Mouse (Mus musculus): Measurements from ENCODE around the gene Esm1.

Esm1 gene

GRCm38 (mm10) chr13:113209624-113210023, at the start of gene Esm1:
Gene Esm1 (plus strand): TSS chr13:113209659.
- no peak for DNase-seq (ENCODE audit: low spot score in 2 of 2)

DNA sequence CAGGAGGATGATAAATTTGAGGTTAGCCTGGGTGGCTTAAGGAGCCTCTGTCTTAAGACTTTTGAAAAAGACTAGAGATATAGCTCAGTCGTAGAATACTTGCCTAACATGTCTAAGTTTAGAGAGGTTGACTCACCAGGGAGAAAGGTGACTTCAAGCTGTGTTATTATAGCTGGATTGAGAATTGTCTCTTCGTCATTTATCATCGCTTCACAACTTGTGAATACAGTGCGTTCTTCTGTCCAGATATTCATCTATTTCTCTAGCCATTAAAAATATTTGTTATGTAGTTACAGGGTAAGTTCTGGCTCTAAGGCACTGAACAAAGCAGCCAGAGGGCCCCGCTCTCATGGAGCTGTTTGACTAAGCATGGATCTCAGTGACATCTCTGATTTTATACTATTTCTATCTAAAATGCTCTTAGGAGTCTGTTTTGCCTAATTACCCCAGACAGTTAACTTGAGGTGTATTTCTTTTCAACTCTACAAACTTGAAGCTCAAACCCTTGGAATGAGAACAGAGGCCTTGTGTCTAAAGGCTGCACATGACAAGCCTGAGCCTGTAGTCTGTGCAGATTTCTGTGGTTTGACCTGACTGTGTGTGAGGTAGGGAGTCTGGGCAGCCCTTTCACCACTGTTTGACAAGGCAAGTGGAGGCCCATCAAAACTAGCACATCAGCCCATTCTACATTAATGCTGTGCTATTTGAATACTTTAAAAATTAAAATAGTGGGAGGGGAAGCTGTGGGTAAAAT, 45.0 kb upstream of the Esm1 start:
- DNase-seq (ENCODE audit: low spot score in 2 of 2), result no peak

DNA sequence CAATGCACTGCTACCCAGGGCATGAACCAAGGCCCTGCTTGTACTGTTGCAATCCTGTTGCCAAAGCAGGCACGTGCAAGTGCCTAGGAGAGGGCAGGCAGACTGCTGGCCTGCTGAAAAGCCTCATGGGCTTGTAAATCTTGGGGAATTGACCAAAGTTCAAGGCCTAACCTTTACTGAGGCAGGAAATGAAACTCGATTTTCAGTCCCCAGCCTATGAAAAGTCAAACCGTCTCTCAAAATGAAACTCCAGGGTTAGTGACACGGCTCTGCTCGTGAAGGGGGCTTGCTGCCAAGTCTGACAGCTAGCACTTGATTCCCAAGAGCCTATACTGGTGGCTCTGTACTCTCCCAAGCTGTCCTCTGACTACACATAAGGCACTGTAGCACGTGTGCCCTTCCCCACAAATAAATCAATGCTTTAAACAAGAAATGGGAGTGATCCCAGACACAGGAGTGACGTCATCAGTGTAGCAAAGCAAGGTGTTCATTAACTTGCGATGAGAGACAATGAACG, 41.4 kb upstream of the Esm1 start:
- no peak for DNase-seq (ENCODE audit: low spot score in 2 of 2)

DNA sequence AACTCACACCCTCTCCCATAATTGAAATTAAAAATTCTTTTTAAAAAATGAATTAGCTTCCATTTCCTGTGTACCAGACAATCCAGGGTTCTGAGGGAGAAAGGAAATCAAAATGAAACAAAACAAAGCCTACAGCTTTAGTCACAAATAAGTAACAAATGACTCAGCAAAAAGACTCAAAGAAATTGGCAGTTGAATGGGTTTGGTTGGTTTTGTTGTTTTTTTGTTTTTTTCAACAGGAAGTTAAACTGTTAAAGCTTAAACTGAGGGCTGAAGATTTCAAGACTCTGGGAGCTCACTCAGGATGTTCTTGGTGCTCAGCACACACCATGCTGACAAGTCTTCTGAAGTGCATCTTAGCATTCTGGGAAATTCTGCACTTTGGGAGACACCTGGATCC, 39.2 kb upstream of the Esm1 start:
- no peak for DNase-seq (ENCODE audit: low spot score in 2 of 2)

DNA sequence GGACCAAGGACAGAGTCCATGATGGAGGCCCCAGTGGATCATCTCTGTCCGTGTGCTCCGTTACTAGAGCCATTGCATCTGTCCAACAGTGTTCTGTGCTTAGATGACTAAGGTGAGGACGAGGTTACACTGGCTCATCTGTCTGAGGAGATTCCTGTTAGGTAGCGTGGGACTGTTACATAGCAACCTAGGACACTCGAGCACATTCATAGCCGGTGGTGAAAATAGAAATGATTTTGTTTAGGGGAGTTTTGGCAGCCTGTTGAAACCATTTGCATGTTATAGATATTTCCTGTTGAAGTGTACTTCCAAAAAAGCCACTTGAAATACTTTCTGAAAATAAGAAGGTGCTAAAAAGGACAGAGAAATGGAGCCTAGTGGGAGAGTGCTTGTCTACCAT, 35.3 kb upstream of the Esm1 start:
- DNase-seq (ENCODE audit: low spot score in 2 of 2), result no peak

GRCm38 (mm10) chr13:113183310-113183709, 26.1 kb upstream of the Esm1 start:
- no peak for DNase-seq (ENCODE audit: low spot score in 2 of 2)

- DNase-seq (ENCODE audit: low spot score in 2 of 2), result no peak
These were observed 25.7 kb upstream of the Esm1 start for GRCm38 (mm10) chr13:113183720-113184119.

GRCm38 (mm10) chr13:113196808-113197674, 12.4 kb upstream of the Esm1 start:
- no peak for DNase-seq (ENCODE audit: low spot score in 2 of 2)

DNA sequence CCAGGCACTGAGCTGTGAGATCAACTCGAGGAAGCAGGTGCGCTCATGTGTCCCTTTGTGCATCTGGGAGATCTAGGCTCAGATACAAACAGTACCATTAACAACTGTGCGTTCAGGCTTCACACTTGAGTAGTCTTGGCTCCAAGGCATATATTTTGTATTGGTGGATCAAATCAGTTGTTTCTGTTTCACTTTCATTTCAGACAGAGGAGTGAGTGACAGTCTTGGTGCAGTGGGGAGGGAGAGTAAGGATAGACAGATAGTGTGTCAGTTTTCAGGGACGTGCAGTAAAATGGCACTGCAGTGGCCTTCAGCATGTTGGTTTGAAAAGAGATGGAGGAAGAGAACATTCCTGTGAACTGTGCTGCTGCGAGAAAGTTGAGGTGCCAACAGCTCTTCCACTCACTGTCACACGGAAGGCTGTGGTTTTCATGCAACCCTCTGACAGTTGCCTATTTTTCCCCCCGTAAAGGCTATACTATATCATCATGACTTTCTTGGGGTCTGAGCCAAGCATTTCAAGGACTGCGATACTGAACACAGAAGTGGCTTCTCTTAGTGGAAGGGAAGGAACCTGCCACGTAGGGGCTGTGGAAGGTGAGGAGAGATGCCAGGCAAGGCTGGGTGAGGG, 11.5 kb upstream of the Esm1 start:
- DNase-seq (ENCODE audit: low spot score in 2 of 2), result no peak

- no peak for DNase-seq (ENCODE audit: low spot score in 2 of 2)
These were observed 10.1 kb upstream of the Esm1 start for GRCm38 (mm10) chr13:113199331-113199730.

GRCm38 (mm10) chr13:113200726-113201125, 8.7 kb upstream of the Esm1 start:
- DNase-seq (ENCODE audit: low spot score in 2 of 2), result no peak

DNA sequence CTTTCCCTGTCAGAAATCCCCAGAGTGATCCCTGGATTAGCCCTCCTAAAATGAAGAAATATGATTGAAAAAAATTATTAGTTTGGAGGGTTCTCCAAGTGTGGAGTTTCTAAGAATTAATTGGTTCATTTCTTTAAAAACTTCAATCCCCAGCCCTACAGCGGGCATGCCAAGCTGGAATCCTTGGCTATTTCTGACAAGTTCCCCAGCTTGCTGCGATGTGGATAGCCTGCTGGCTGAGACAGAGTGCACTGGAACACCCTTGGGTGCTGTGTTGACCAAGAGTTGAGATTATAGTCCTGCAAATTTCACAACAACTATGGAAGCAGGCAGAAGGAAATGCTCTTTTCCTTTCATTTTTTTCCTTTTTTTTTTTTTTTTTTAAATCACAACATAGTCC, 7.8 kb upstream of the Esm1 start:
- no peak for DNase-seq (ENCODE audit: low spot score in 2 of 2)

GRCm38 (mm10) chr13:113202184-113202583, 7.3 kb upstream of the Esm1 start:
- no peak for DNase-seq (ENCODE audit: low spot score in 2 of 2)

- DNase-seq (ENCODE audit: low spot score in 2 of 2), result no peak
These were observed 6.3 kb upstream of the Esm1 start for GRCm38 (mm10) chr13:113203146-113203545.

GRCm38 (mm10) chr13:113205346-113205745, 4.1 kb upstream of the Esm1 start:
- no peak for DNase-seq (ENCODE audit: low spot score in 2 of 2)

DNA sequence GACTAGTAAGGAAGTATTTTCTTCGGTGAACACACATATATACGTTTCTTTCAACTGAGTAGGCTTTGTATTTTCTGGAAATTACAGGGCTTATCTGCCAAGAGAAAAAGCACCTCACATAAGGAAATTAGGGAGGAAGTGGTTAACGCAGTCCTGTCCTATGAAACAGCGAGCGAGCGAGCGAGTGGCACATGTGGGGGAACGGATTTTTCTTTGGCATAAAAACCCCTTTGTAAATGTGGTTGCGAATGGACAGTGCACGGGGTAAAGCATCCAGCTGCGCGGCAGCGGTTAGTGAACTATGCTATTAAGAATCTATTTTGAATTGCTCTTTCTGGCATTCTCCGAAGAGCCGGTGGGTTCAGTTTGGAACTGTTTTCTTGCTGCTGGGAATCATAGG, 1.9 kb downstream of the Esm1 start:
- no peak for DNase-seq (ENCODE audit: low spot score in 2 of 2)

GRCm38 (mm10) chr13:113212401-113212800, 2.9 kb downstream of the Esm1 start:
- no peak for DNase-seq (ENCODE audit: low spot score in 2 of 2)

- no peak for DNase-seq (ENCODE audit: low spot score in 2 of 2)
These were observed 4.4 kb downstream of the Esm1 start for GRCm38 (mm10) chr13:113213865-113214264.

- DNase-seq (ENCODE audit: low spot score in 2 of 2), result no peak
These were observed 12.4 kb downstream of the Esm1 start for GRCm38 (mm10) chr13:113221851-113222250.

DNA sequence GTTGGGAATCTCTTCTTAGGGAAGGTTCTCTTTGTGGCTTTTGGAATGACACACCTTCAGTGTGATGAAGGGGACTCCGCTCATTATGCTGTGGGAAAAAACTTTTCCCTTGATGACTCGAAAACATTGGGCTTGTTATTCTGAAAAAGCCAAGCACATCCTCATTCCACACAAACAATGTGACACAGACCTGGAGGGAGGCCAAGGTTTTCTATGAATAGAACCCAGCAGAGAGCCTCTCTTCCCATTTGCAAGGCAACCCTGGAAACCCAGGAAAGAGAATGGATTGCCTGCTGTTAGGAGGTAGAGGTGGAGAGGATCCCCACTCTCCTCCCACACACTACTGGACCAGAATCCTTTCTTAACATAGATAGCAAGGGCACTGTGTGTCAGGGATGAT, 14.6 kb downstream of the Esm1 start:
- peak in 1 of 2 experiments; percentile 18 for DNase-seq (ENCODE audit: low spot score in 2 of 2)

DNA sequence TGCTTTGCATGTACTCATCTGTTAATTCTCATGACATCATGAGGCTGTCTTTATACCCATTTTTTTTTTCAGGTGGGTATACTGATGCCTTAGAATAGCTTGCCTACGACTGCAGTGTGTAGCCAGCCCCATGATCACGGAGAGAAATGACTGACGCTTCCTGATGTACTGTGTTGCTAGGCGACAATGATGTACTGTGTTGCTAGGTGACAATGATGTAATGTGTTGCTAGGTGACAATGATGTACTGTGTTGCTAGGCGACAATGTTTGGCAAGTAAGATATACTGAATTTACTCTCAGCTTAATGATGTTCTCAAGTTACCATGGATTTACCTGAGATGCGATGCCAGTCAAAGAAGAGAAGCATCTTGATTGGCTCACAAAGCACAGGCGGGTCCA, 16.4 kb downstream of the Esm1 start, which contains the start of gene Gzmk:
TSS of gene Gzmk (minus strand) at position 98 of the 400 bp plus-strand sequence.
- peak; percentile 6 to 8 for DNase-seq (ENCODE audit: low spot score in 2 of 2)

DNA sequence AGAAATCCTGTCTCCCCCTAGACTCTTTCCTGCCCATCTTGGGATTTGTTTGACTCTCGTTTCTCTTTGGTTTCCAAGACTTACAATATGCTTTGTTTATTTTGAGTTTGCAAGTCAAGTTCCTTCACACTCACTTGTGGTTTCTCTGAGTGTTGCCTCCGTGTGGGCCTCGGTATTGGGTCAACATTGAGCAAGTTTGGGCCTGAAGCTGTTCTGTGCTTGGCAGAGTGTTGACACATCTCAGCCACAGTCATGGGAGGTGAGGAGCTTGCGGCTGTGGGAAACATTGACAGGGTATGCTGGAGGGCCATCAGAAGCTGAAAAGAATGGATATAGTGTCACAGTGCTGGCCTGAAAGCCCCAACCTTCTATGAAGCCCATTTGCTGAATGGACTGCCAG, 17.6 kb downstream of the Esm1 start:
- DNase-seq (ENCODE audit: low spot score in 2 of 2), result no peak

All from frontal cortex, postnatal 25 days (tissue).